Mouse (Mus musculus) spleen, adult 2 months (tissue): Measurements from ENCODE around the gene Oxsr1. TPM values are rescaled to one million over a fixed set of nuclear protein-coding genes. Genes with fewer than 3 reads are reported as not detected.
"Not testable (repeated sequence)": the region's sequence is repeated elsewhere in the genome, so short reads cannot be mapped to it uniquely, and the experiment has no call there.

Experiments used
- DNase-seq, 2 experiments: peaks; one replicate each; pipeline versions ENCODE4 v3.0.0 to v3.0.0-alpha.2; 2012 to 2021; ENCODE audit warnings: low spot score in 2 of 2, low read depth in 1 of 2
- H3K27ac ChIP-seq: fragments of 200-500 bp; 2 replicates; pipeline ENCODE4 v1.5.1; 2012; ENCODE audit warnings: low read length, inconsistent platforms; ENCODE audit not compliant: insufficient read depth
- H3K27me3 ChIP-seq: fragments of 200-500 bp; 2 replicates; pipeline ENCODE4 v1.6.1; 2012; ENCODE audit warnings: mild to moderate bottlenecking, moderate library complexity, low read length, inconsistent platforms; ENCODE audit not compliant: control insufficient read depth, insufficient read depth
- H3K36me3 ChIP-seq: fragments of 200-500 bp; 2 replicates; pipeline ENCODE4 v1.6.1; 2012; ENCODE audit warnings: mild to moderate bottlenecking, low read length, inconsistent platforms; ENCODE audit not compliant: control insufficient read depth, insufficient read depth
- H3K4me1 ChIP-seq: fragments of 200-500 bp; 2 replicates; pipeline ENCODE4 v1.6.1; 2011; ENCODE audit warnings: inconsistent platforms; ENCODE audit not compliant: control insufficient read depth, insufficient read depth, insufficient read length
- H3K4me3 ChIP-seq: fragments of 200-500 bp; 2 replicates; pipeline ENCODE4 v1.5.1; 2011; ENCODE audit warnings: mild to moderate bottlenecking, inconsistent platforms; ENCODE audit not compliant: insufficient read depth, insufficient read length; ENCODE audit errors: extremely low read depth
- CTCF ChIP-seq: fragments of 200-500 bp; IDR thresholded peaks from 2 replicates; pipeline ENCODE4 v1.5.1; 2011; ENCODE audit warnings: mild to moderate bottlenecking, inconsistent platforms; ENCODE audit not compliant: insufficient read depth, insufficient read length, insufficient replicate concordance; ENCODE audit errors: extremely low read depth
- POLR2A ChIP-seq: fragments of 200-500 bp; IDR thresholded peaks from 2 replicates; pipeline ENCODE4 v1.6.1; 2011; ENCODE audit warnings: low read depth, low read length, inconsistent platforms
- WGBS: fragments of 180-500 bp; shearing (Covaris S2); methylation state at CpG from one replicate; pipeline ENCODE4 v1.1.7; 2018; 5-methylcytosine and 5-hydroxymethylcytosine counted together
- polyA plus RNA-seq: library from polyadenylated mRNA; depleted of rRNA; stranded (reverse); fragments of >200 nt; gene quantifications from 2 replicates; pipeline ENCODE4 v1.2.3, GENCODE M21; 2012

The Oxsr1 gene
- polyA plus RNA-seq, 1 experiment, result 9.5 TPM

DNA sequence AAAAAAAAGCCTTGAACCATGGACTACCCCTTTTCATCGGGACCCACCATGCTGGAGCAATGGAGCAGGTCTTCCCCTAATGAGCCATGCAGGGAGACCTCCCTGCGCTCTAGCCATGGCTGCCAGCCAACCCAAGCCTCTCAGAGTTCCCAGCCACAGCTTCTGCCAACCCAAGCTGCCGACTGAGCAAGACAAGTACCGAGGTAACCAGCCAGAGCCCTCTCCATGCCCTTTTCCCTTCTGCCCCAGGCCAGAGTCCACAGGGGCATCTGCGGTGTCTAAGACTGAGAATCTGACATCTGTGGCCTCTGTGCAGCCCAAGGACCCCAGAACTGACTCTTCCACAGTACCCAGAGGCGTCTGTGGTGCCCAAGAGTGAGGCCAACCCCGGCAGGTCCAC, 45.9 kb downstream of the Oxsr1 start:
- Histone ChIP-seq H3K36me3 (no peaks in the 10 kb centered on the region), H3K27ac (no peak overlapping the region), H3K27me3 (no peaks in the 10 kb centered on the region), H3K4me3 (no peak overlapping the region), H3K4me1 (no peaks in the 10 kb centered on the region)
- no peak for DNase-seq
- TF ChIP-seq POLR2A, result no peak
- no peak for TF ChIP-seq CTCF
- WGBS, result 89% methylated on average over 7 of the region's 7 CpGs

DNA sequence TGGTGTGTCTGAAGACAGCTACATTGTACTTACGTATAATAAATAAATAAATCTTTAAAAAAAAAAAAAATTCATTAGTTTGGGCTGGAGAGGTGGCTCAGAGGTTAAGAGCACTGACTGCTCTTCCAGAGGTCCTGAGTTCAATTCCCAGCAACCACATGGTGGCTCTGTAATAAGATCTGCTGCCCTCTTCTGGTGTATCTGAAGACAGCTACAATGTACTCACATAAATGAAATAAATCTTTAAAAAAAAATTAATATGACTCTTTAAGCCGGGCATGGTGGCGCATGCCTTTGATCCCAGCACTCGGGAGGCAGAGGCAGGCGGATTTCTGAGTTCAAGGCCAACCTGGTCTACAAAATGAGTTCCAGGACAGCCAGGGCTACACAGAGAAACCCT, 47.4 kb downstream of the Oxsr1 start:
- H3K27ac ChIP-seq, DNase-seq, H3K4me3 ChIP-seq, H3K27me3 ChIP-seq, H3K36me3 ChIP-seq, H3K4me1 ChIP-seq: not testable (repeated sequence)
- 92% methylated on average over 5 of the region's 5 CpGs for WGBS

DNA sequence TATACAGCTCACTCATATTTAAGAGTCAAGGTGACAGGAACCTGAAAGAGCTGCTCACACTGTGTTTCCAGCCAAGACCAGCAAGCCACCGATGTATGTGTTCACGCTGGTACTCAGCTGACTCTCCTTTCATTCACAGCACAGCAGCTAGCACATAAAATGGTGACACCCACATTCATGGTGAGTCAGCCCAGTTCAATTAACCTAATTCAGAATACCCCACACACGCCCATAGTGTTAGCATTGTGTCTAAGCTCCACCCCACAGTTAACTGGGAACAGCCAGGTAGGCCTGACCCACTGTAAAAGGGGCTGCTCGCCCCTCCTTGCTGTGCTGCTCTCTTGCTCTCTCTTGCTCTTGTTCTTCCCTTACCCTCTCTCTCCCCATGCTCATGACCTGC, 50.7 kb downstream of the Oxsr1 start:
- DNase-seq, result no peak
- TF ChIP-seq CTCF (no peak), POLR2A (no peak)
- Histone ChIP-seq H3K36me3 (peaks cover 18% of the 10 kb centered on the region), H3K27ac (no peak overlapping the region), H3K27me3 (no peaks in the 10 kb centered on the region), H3K4me3 (no peak overlapping the region), H3K4me1 (no peaks in the 10 kb centered on the region)
- 98% methylated on average over 4 of the region's 4 CpGs for WGBS

DNA sequence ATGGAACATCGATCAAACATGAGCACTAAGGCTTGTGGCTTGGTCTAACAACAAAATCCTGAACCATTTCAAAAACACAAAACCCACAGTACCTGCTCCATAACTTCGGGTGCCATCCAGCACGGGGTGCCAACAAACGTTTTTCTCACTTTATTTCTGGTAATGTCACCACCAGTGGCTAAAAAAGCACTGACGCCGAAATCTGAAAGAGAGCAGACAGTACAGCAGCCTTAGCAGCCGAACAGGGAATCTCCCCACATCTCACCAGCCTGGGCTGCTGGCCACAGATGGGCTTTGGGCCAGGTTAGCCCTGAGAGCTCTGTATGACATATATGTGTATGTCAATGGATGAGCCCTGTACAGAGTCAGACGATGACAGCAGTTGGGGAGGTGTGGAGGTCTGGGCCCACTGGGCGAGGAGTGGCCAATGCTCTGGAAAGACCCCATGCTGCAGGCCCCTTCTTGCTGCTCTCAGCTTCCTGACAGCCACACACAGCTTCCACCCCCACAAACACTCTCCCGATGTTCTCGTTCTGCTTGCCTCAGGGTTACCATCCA, 53.6 kb downstream of the Oxsr1 start:
- peaks cover 25% of the 10 kb centered on the region for H3K36me3 ChIP-seq

DNA sequence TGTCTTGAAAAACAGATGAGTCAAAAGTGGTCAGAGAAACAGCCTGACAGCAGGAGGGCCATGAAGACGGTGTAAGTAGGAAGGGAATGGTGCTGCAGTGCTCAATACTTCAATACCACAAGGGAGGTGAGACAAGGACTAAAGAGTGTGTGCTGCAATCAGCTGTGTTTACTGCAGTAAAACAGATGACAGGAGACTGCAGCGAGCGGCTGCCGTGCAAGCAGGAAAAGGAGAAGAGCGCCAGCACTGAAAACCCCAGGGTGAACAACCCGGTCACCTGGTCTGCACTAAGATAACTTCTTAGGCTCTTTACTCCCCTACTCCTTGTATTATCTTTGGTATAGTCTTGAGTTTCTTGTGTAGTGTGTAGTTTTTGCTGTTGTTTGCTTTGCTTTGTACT, 54.1 kb downstream of the Oxsr1 start:
- Histone ChIP-seq H3K4me3 (no peak overlapping the region), H3K4me1 (no peaks in the 10 kb centered on the region), H3K36me3 (peaks cover 25% of the 10 kb centered on the region), H3K27ac (no peak overlapping the region), H3K27me3 (no peaks in the 10 kb centered on the region)
- DNase-seq, result no peak
- 95% methylated on average over 6 of the region's 6 CpGs for WGBS
- TF ChIP-seq CTCF (no peak), POLR2A (no peak)

More for the DNA sequence above, 53.6 kb downstream of the Oxsr1 start:
- no peak overlapping the region for H3K4me3 ChIP-seq
- WGBS, result 92% methylated on average over 11 of the region's 11 CpGs
- H3K4me1 ChIP-seq, result no peaks in the 10 kb centered on the region
- no peak for DNase-seq
- no peaks in the 10 kb centered on the region for H3K27me3 ChIP-seq
- TF ChIP-seq POLR2A (no peak), CTCF (no peak)
- no peak overlapping the region for H3K27ac ChIP-seq

DNA sequence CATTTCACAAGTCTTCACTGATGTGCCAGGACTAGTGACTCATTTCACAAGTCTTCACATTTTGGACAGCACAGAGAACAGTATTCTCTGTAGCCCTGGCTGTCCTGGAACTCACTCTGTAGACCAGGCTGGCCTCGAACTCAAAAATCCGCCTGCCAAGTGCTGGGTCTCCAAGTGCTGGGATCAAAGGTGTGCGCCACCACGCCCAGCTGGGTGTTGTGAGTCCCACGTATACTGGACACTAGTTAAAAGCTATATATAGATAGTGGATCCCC, 56.2 kb downstream of the Oxsr1 start:
- H3K36me3 ChIP-seq, result peaks cover 26% of the 10 kb centered on the region
- H3K27ac ChIP-seq, H3K27me3 ChIP-seq, H3K4me1 ChIP-seq, DNase-seq, H3K4me3 ChIP-seq: not testable (repeated sequence)
- 87% methylated on average over 5 of the region's 5 CpGs for WGBS

DNA sequence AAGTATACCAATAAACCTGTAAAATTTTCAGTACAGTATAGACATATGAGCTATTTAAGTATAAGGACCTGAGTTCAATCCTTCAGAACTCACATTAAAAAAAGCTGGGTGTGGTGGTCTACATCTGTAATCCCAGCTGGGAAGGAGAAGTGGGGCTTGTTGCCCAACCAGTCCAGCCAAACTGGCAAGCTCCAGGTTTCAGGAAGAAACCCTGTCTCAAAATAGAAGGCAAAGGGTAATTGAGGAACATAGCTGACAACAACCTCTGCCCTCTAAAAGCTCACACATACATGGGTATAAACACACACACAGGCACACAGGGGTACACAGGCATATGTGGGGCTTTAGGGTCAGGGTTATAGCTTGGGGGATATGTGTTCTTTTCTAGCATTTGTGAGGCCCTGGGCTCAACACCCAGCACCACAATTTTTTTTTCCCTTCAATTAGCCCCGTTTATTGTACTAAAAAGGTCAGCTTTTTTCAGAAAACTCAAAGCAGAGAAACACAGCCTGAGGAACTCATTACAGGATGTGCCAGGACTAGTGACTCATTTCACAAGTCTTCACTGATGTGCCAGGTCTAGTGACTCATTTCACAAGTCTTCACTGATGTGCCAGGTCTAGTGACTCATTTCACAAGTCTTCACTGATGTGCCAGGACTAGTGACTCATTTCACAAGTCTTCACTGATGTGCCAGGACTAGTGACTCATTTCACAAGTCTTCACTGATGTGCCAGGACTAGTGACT, 56.7 kb downstream of the Oxsr1 start:
- not testable (repeated sequence) for DNase-seq, H3K27ac ChIP-seq, H3K4me1 ChIP-seq, H3K4me3 ChIP-seq, H3K27me3 ChIP-seq
- 66% methylated on average over 1 of the region's 1 CpGs for WGBS
- peaks cover 26% of the 10 kb centered on the region for H3K36me3 ChIP-seq
